Mouse (Mus musculus) heart, embryonic 11.5 days (tissue): Measurements from ENCODE around the gene Sart3. TPM values are rescaled to one million over a fixed set of nuclear protein-coding genes. Genes with fewer than 3 reads are reported as not detected.

Experiments
- ATAC-seq: fragments of 200-750 bp; cut with Nextera tagmentation; replicated peaks from 2 replicates; pipeline ENCODE4 v1.8.0; 2017; ENCODE audit warnings: moderate library complexity; ENCODE audit not compliant: insufficient number of reproducible peaks, low FRiP score, low TSS enrichment
- H3K27ac ChIP-seq: fragments of 300-500 bp; sonication (generic); 2 replicates; pipeline ENCODE4 v1.5.1; 2014; ENCODE audit warnings: mild to moderate bottlenecking, low read depth, low read length
- H3K27me3 ChIP-seq: fragments of 300-500 bp; sonication (generic); 2 replicates; pipeline ENCODE4 v1.6.1; 2014; ENCODE audit warnings: mild to moderate bottlenecking, low read length, mixed read lengths; ENCODE audit not compliant: control insufficient read depth, insufficient read depth
- H3K36me3 ChIP-seq: fragments of 300-500 bp; sonication (generic); 2 replicates; pipeline ENCODE4 v1.6.1; 2014; ENCODE audit warnings: mild to moderate bottlenecking, low read length, moderate library complexity, mixed read lengths; ENCODE audit not compliant: control insufficient read depth, insufficient read depth
- H3K4me1 ChIP-seq: fragments of 300-500 bp; sonication (generic); 2 replicates; pipeline ENCODE4 v1.6.1; 2014; ENCODE audit warnings: low read length; ENCODE audit not compliant: control insufficient read depth, insufficient read depth
- H3K4me2 ChIP-seq: fragments of 300-500 bp; sonication (generic); 2 replicates; pipeline ENCODE4 v1.6.1; 2014; ENCODE audit warnings: mild to moderate bottlenecking, moderate library complexity
- H3K4me3 ChIP-seq: fragments of 300-500 bp; sonication (generic); 2 replicates; pipeline ENCODE4 v1.5.1; 2014; ENCODE audit warnings: low read depth, low read length
- H3K9ac ChIP-seq: fragments of 300-500 bp; sonication (generic); 2 replicates; pipeline ENCODE4 v1.6.1; 2014; ENCODE audit warnings: mild to moderate bottlenecking, low read depth, low read length, moderate library complexity
- H3K9me3 ChIP-seq: fragments of 300-500 bp; sonication (generic); replicated peaks from 2 replicates; pipeline ENCODE4 v1.6.1; 2016; ENCODE audit warnings: low read length; ENCODE audit not compliant: control insufficient read depth
- WGBS: fragments of 180-500 bp; shearing (Covaris S2); extraction: QIAGEN DNeasy Blood & Tissue Kit; methylation state at CpG from one replicate; pipeline ENCODE4 v1.1.7; 2014; ENCODE audit not compliant: insufficient replicate concordance; 5-methylcytosine and 5-hydroxymethylcytosine counted together
- polyA plus RNA-seq: library from polyadenylated mRNA; unstranded; fragments of >200 nt; fragmentation: Nextera tagmentation; extraction: Ambion mirVana; gene quantifications from 2 replicates; pipeline ENCODE4 v1.2.1, GENCODE M21; 2014

Sart3 gene
- polyA plus RNA-seq, 1 experiment from 2014 or later, result 31.6 TPM

GRCm38 (mm10) chr5:113728691-113729090, 43.6 kb downstream of the Sart3 start:
- H3K9ac ChIP-seq, result no peak overlapping the region
- H3K36me3 ChIP-seq, result no peaks in the 10 kb centered on the region
- no peaks in the 10 kb centered on the region for H3K4me1 ChIP-seq
- no peak for ATAC-seq
- no peak overlapping the region for H3K27ac ChIP-seq
- peaks cover 7% of the 10 kb centered on the region for H3K27me3 ChIP-seq
- no peak overlapping the region for H3K4me3 ChIP-seq
- 77% methylated on average over 7 of the region's 7 CpGs for WGBS
- no peaks in the 10 kb centered on the region for H3K9me3 ChIP-seq
- H3K4me2 ChIP-seq, result no peak overlapping the region

GRCm38 (mm10) chr5:113728011-113728410, 44.3 kb downstream of the Sart3 start:
- Histone ChIP-seq H3K4me3 (no peak overlapping the region), H3K36me3 (no peaks in the 10 kb centered on the region), H3K4me2 (no peak overlapping the region), H3K27me3 (peaks cover 7% of the 10 kb centered on the region), H3K27ac (no peak overlapping the region), H3K4me1 (no peaks in the 10 kb centered on the region), H3K9me3 (no peaks in the 10 kb centered on the region), H3K9ac (no peak overlapping the region)
- 78% methylated on average over 7 of the region's 7 CpGs for WGBS
- ATAC-seq, result no peak

GRCm38 (mm10) chr5:113727238-113727637, 45.1 kb downstream of the Sart3 start:
- no peak for ATAC-seq
- no peaks in the 10 kb centered on the region for H3K36me3 ChIP-seq
- H3K9me3 ChIP-seq, result no peaks in the 10 kb centered on the region
- 49% methylated on average over 12 of the region's 12 CpGs for WGBS
- H3K4me2 ChIP-seq, result no peak overlapping the region
- no peak overlapping the region for H3K9ac ChIP-seq
- no peaks in the 10 kb centered on the region for H3K4me1 ChIP-seq
- no peak overlapping the region for H3K27ac ChIP-seq
- H3K4me3 ChIP-seq, result no peak overlapping the region
- H3K27me3 ChIP-seq, result peaks cover 7% of the 10 kb centered on the region

GRCm38 (mm10) chr5:113726618-113727017, 45.7 kb downstream of the Sart3 start:
- Histone ChIP-seq H3K27me3 (peaks cover 7% of the 10 kb centered on the region), H3K27ac (no peak overlapping the region), H3K4me1 (no peaks in the 10 kb centered on the region), H3K9ac (no peak overlapping the region), H3K36me3 (no peaks in the 10 kb centered on the region), H3K9me3 (no peaks in the 10 kb centered on the region), H3K4me2 (no peak overlapping the region), H3K4me3 (no peak overlapping the region)
- WGBS, result 62% methylated on average over 6 of the region's 6 CpGs
- no peak for ATAC-seq

- WGBS, result 72% methylated on average over 12 of the region's 12 CpGs
Measured at GRCm38 (mm10) chr5:113725417-113725816, 46.9 kb downstream of the Sart3 start.

GRCm38 (mm10) chr5:113724446-113724845, 47.9 kb downstream of the Sart3 start, which contains the start of gene 1700069L16Rik:
Gene 1700069L16Rik (minus strand): TSS chr5:113724772.
- no peak for ATAC-seq
- Histone ChIP-seq H3K9ac (no peak within 1 kb of the TSS), H3K4me1 (no peaks in the 10 kb centered on the region), H3K9me3 (no peaks in the 10 kb centered on the region), H3K4me3 (no peak within 1 kb of the TSS), H3K36me3 (no peaks in the 10 kb centered on the region), H3K4me2 (no peak within 1 kb of the TSS), H3K27me3 (peaks cover 7% of the 10 kb centered on the region), H3K27ac (no peak within 1 kb of the TSS)
- WGBS, result 5% methylated on average over 15 of the region's 15 CpGs

More at GRCm38 (mm10) chr5:113725417-113725816, 46.9 kb downstream of the Sart3 start:
- Histone ChIP-seq H3K4me3 (no peak overlapping the region), H3K4me2 (no peak overlapping the region), H3K27ac (no peak overlapping the region), H3K4me1 (no peaks in the 10 kb centered on the region), H3K9me3 (no peaks in the 10 kb centered on the region), H3K36me3 (no peaks in the 10 kb centered on the region), H3K27me3 (peaks cover 7% of the 10 kb centered on the region), H3K9ac (no peak overlapping the region)
- no peak for ATAC-seq

- Histone ChIP-seq H3K27ac (no peak overlapping the region), H3K36me3 (no peaks in the 10 kb centered on the region), H3K9me3 (no peaks in the 10 kb centered on the region), H3K9ac (no peak overlapping the region), H3K27me3 (peaks cover 7% of the 10 kb centered on the region), H3K4me1 (no peaks in the 10 kb centered on the region), H3K4me3 (no peak overlapping the region), H3K4me2 (no peak overlapping the region)
- ATAC-seq, result no peak
- WGBS, result 23% methylated on average over 8 of the region's 8 CpGs
Measured at GRCm38 (mm10) chr5:113723567-113724237, 48.6 kb downstream of the Sart3 start.

GRCm38 (mm10) chr5:113722224-113723013, 49.9 kb downstream of the Sart3 start:
- Histone ChIP-seq H3K36me3 (no peaks in the 10 kb centered on the region), H3K9me3 (no peaks in the 10 kb centered on the region), H3K9ac (no peak overlapping the region), H3K27ac (no peak overlapping the region), H3K4me3 (no peak overlapping the region), H3K4me1 (no peaks in the 10 kb centered on the region), H3K27me3 (peaks cover 6% of the 10 kb centered on the region), H3K4me2 (no peak overlapping the region)
- no peak for ATAC-seq
- 84% methylated on average over 10 of the region's 10 CpGs for WGBS
